Mouse (Mus musculus) ES-E14 (cell line): ENCODE results near the gene Smarcd1.

Experiments used
- ZC3H11A ChIP-seq: IDR thresholded peaks from 2 replicates; pipeline ENCODE4 v1.6.1; 2012; ENCODE audit warnings: low read depth, mild to moderate bottlenecking, inconsistent platforms, low read length, borderline replicate concordance
- ZNF384 ChIP-seq: IDR thresholded peaks from 2 replicates; pipeline ENCODE4 v1.6.1; 2012; ENCODE audit warnings: low read depth, low read length, inconsistent platforms

DNA sequence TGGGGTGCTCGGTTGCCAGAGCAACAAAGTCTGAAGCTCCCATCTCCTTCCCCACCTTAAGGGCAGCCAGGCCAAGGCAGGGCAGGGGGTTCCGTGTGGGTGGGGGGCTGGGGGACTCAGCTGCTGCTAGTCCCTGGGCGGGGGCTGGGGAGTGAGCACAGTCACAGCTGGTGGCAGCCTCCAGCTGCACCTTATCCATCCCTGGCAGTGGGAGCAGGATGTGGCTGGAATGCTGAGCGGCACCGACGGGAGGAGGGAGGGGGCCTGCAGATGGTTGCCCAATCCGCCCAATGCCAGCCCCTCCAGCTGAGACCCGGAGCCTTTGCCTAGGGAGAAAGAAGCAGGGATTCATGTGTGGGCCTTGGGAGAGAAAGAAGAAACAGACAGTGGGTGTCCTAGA, 24.8 kb upstream of the Smarcd1 start:
- TF ChIP-seq ZNF384 = no peak
- no peak for TF ChIP-seq ZC3H11A
